In the genomic region with DNA sequence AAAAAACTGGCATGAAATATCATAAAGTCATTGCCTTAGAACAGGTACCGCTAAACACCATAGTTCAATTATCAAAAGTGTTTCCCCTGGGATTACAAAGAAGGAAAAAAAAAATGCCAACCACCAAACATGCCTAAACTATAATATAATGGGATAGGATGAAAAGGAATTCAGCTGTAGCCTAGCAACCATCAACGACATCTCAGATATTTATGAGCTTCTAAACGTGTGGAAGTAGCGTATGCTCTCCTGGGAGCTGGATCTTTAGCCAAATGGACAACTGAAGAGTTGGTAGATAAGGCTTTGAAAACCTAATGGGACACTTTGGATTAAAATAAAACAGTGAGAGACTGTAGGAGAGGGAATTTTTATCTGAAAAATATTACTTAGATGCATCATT, we compare ENCODE assay signal across 15 mouse cellular contexts.
"Had no signal": no experiment of that assay in that cellular context is flagged by ENCODE, and none has a peak within 500 bp of the region (broad histone marks: within the 10 kb centered on the region; RNA-seq: fewer than 3 reads in every experiment).

No protein-coding gene starts in this region.

- ATAC-seq: lung, postnatal 0 days had no signal

- H3K27me3 ChIP-seq: midbrain, embryonic 12.5 days had no signal

- H3K9ac ChIP-seq: liver, embryonic 15.5 days; midbrain, embryonic 12.5 days had no signal

- H3K9me3 ChIP-seq: limb, embryonic 10.5 days; liver, embryonic 15.5 days; midbrain, embryonic 12.5 days had no signal

- H3K27ac ChIP-seq: layer of hippocampus, adult 2 months; limb, embryonic 10.5 days; liver, embryonic 15.5 days; midbrain, embryonic 12.5 days had no signal

- H3K4me2 ChIP-seq: liver, embryonic 11.5 days; liver, embryonic 15.5 days; midbrain, embryonic 12.5 days had no signal

- H3K36me3 ChIP-seq: limb, embryonic 10.5 days; liver, embryonic 15.5 days; midbrain, embryonic 12.5 days had no signal

- DNase-seq: kidney, adult 18-20 months; kidney, postnatal 10 days; kidney, postnatal 4 days; lung, adult 2 months; lung, postnatal 36 days; right cerebral cortex, postnatal 4 days; spleen, adult 18-20 months; thymus, adult 18-20 months; thymus, postnatal 14 days had no signal

- H3K4me3 ChIP-seq: layer of hippocampus, adult 2 months; limb, embryonic 10.5 days; liver, embryonic 15.5 days; midbrain, embryonic 12.5 days had no signal

- H3K4me1 ChIP-seq: limb, embryonic 10.5 days had no signal
